Mouse (Mus musculus): Measurements from ENCODE around the gene Atg16l2. TPM values are rescaled to one million over a fixed set of nuclear protein-coding genes. Genes with fewer than 3 reads are reported as not detected.

Gene Atg16l2
- total and polyA plus RNA-seq, 3 experiments: 7.9 to 8.8 TPM; not detected in 1

DNA sequence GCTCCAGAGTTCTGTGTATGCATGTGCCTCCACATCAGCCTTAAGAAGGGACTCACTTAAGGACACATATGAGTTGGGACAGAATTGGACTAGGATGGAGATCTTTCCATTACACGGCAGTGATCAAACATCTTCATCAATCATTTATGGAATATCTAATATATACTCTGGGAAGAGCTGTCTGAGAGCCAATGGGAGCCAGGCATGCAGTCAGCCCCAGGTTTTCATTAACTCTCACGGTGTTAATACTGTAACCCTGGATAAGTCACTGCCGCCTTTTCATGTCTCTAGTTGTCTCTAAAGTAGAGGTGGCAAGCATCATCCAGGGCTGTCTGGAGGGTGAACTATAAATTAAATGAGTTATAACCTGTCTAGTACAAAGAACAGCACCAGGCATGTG lies 11.0 kb upstream of the Atg16l2 start:
- H3K27me3 ChIP-seq (ENCODE audit: control insufficient read depth in 1 of 2, insufficient read depth in 2 of 2, low read length in 2 of 2): no peaks in the 10 kb centered on the region
- peaks cover 11 to 23% of the 10 kb centered on the region in 2 experiments for H3K4me1 ChIP-seq (ENCODE audit: control insufficient read depth in 1 of 2, insufficient read depth in 2 of 2, low read length in 2 of 2)

DNA sequence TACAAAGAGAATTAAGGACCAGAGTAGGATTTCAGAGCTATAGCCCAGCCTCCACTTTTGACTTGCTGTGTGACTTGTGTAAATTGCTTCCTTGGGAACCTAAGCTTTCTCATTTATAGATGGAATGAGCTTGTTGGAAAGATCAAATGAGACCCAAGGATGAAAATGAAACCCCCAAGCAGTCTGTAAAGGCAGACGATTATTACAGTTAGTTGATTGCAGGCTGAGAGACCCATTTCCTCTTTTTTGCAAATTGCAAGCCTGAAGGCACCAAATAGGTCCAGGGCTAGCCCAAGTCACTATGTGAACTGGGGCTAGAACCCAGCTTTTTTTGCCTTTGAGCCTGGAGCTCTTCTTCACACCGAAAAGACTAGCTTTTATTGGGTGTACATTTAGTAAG lies 9.0 kb upstream of the Atg16l2 start:
- H3K9me3 ChIP-seq (replicated peaks; ENCODE audit: insufficient read depth, low read length): no peaks in the 10 kb centered on the region
- TF ChIP-seq TBP (IDR thresholded peaks at IDR 0.05; ENCODE audit: low read depth, low read length) (0 out of 2 replicates have a peak, but pooled peaks have one; percentile 38), SMC3 (IDR thresholded peaks at IDR 0.05; ENCODE audit: low read depth, low read length) (no peak), USF2 (IDR thresholded peaks at IDR 0.05; ENCODE audit: borderline replicate concordance in 1 of 2, insufficient read depth in 1 of 2, low read depth in 1 of 2, low read length in 2 of 2) (no peak), MAZ (IDR thresholded peaks at IDR 0.05; ENCODE audit: low read depth, low read length) (no peak), ETS1 (IDR thresholded peaks at IDR 0.05; ENCODE audit: low read depth, low read length) (no peak), CHD2 (IDR thresholded peaks at IDR 0.05; ENCODE audit: low read length) (no peak), CHD1 (IDR thresholded peaks at IDR 0.05; ENCODE audit: low read depth, low read length) (peak; percentile 62; the same call in 1 of the 2 replicates), UBTF (IDR thresholded peaks at IDR 0.05; ENCODE audit: borderline replicate concordance, insufficient read depth, low read depth, low read length) (no peak), EP300 (IDR thresholded peaks at IDR 0.05; ENCODE audit: low read depth in 1 of 2, low read length in 2 of 2) (peak in 1 of 2 experiments; percentile 8; a peak in 1 of 4 replicates)
- H3K9ac ChIP-seq (ENCODE audit: control insufficient read depth, low read depth, low read length, poor library complexity, severe bottlenecking): peak overlapping the region; percentile 60
- H3K4me1 ChIP-seq (ENCODE audit: control insufficient read depth in 1 of 2, insufficient read depth in 2 of 2, low read length in 2 of 2): peaks cover 6% of the 10 kb centered on the region in 2 experiments
- H3K36me3 ChIP-seq (ENCODE audit: control insufficient read depth in 1 of 2, insufficient read depth in 2 of 2, low read length in 2 of 2): peaks cover 0 to 3% of the 10 kb centered on the region in 2 experiments; a peak in 1 of 4 replicates
- no peaks in the 10 kb centered on the region for H3K79me2 ChIP-seq (ENCODE audit: control insufficient read depth, insufficient read depth, low read length, poor library complexity)
- peak; percentile 77 for DNase-seq (ENCODE audit: low read depth, low spot score)
- peak overlapping the region; percentile 49 to 64 for H3K4me3 ChIP-seq (ENCODE audit: control insufficient read depth in 1 of 2, insufficient read depth in 1 of 2, low read depth in 2 of 2, low read length in 2 of 2)
- H3K27ac ChIP-seq (ENCODE audit: control insufficient read depth, low read depth, low read length): peak overlapping the region; percentile 84
- H3K27me3 ChIP-seq (ENCODE audit: control insufficient read depth in 1 of 2, insufficient read depth in 2 of 2, low read length in 2 of 2): no peaks in the 10 kb centered on the region

More for the DNA sequence above, 11.0 kb upstream of the Atg16l2 start:
- no peak for DNase-seq (ENCODE audit: low read depth, low spot score)
- TF ChIP-seq USF1 (IDR thresholded peaks at IDR 0.05; ENCODE audit: low read depth, low read length) (no peak), CTCF (IDR thresholded peaks at IDR 0.05 in 2 of 3, conservative IDR thresholded peaks at IDR 0.05 in 1 of 3; ENCODE audit: control insufficient read depth in 1 of 3, insufficient read depth in 1 of 3, low read depth in 2 of 3, low read length in 3 of 3, poor library complexity in 1 of 3, severe bottlenecking in 1 of 3) (no peak)
- H3K9me3 ChIP-seq (replicated peaks; ENCODE audit: insufficient read depth, low read length): no peaks in the 10 kb centered on the region
- no peak overlapping the region for H3K9ac ChIP-seq (ENCODE audit: control insufficient read depth, low read depth, low read length, poor library complexity, severe bottlenecking)
- H3K27ac ChIP-seq (ENCODE audit: control insufficient read depth, low read depth, low read length): no peak overlapping the region
- H3K36me3 ChIP-seq (ENCODE audit: control insufficient read depth in 1 of 2, insufficient read depth in 2 of 2, low read length in 2 of 2): peaks cover 0 to 13% of the 10 kb centered on the region in 2 experiments; a peak in 2 of 4 replicates
- H3K4me3 ChIP-seq (ENCODE audit: control insufficient read depth in 1 of 2, insufficient read depth in 1 of 2, low read depth in 2 of 2, low read length in 2 of 2): no peak overlapping the region
- H3K79me2 ChIP-seq (ENCODE audit: control insufficient read depth, insufficient read depth, low read length, poor library complexity): no peaks in the 10 kb centered on the region

DNA sequence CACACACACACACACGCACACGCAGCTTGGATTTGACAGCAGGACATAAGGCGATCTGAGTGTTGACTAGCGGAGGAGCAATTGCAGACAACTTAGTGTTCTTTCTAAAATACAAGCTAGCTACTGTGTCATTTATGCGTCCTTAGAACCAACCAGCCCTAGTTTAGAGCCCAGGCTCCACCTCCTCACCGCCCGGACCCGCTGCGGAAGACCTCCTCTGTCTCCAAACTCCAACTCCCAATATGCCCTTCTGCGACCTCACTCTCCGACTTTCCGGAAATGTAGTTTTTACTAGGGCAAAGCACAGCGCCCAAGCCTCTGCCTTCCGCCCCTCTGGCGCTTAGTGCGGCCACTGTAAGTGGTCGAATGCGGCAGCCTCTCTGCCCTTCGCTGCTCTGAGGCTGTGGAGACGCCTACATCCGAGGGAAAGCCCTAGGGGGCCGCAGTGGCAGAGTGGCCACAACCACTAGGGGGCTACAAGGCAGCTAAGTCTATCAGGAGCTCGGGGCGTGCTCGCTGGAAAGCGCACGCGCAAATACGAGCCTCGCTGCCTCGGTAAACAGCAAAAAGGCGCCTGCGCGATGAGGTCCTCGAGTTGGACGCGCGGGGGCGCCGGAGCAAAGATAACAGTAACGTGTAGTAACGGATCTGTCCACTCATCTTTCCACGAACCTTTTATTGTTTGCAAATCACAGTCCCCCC lies 8.4 kb upstream of the Atg16l2 start:
- H3K9ac ChIP-seq (ENCODE audit: control insufficient read depth, low read depth, low read length, poor library complexity, severe bottlenecking): peak overlapping the region; percentile 77
- H3K36me3 ChIP-seq (ENCODE audit: control insufficient read depth in 1 of 2, insufficient read depth in 2 of 2, low read length in 2 of 2): peaks cover 0 to 3% of the 10 kb centered on the region in 2 experiments; a peak in 1 of 4 replicates
- peak overlapping the region; percentile 58 to 70 for H3K4me3 ChIP-seq (ENCODE audit: control insufficient read depth in 1 of 2, insufficient read depth in 1 of 2, low read depth in 2 of 2, low read length in 2 of 2)
- DNase-seq (ENCODE audit: low read depth, low spot score): peak; percentile 99
- H3K27ac ChIP-seq (ENCODE audit: control insufficient read depth, low read depth, low read length): peak overlapping the region; percentile 84
- H3K4me1 ChIP-seq (ENCODE audit: control insufficient read depth in 1 of 2, insufficient read depth in 2 of 2, low read length in 2 of 2): peaks cover 6% of the 10 kb centered on the region in 2 experiments
- H3K27me3 ChIP-seq (ENCODE audit: control insufficient read depth in 1 of 2, insufficient read depth in 2 of 2, low read length in 2 of 2): no peaks in the 10 kb centered on the region
- no peaks in the 10 kb centered on the region for H3K9me3 ChIP-seq (replicated peaks; ENCODE audit: insufficient read depth, low read length)
- H3K79me2 ChIP-seq (ENCODE audit: control insufficient read depth, insufficient read depth, low read length, poor library complexity): no peaks in the 10 kb centered on the region
- TF ChIP-seq ZMIZ1 (IDR thresholded peaks at IDR 0.05; ENCODE audit: low read depth, low read length) (peak; percentile 73), UBTF (IDR thresholded peaks at IDR 0.05; ENCODE audit: borderline replicate concordance, insufficient read depth, low read depth, low read length) (no peak), MAFK (IDR thresholded peaks at IDR 0.05; ENCODE audit: borderline replicate concordance, low read depth, low read length) (peak; percentile 31; the same call in 1 of the 2 replicates), KAT2A (conservative IDR thresholded peaks at IDR 0.05; ENCODE audit: low read depth, low read length) (peak; percentile 67), E2F4 (IDR thresholded peaks at IDR 0.05; ENCODE audit: borderline replicate concordance, low read depth, low read length) (no peak), CTCF (IDR thresholded peaks at IDR 0.05 in 2 of 3, conservative IDR thresholded peaks at IDR 0.05 in 1 of 3; ENCODE audit: control insufficient read depth in 1 of 3, insufficient read depth in 1 of 3, low read depth in 2 of 3, low read length in 3 of 3, poor library complexity in 1 of 3, severe bottlenecking in 1 of 3) (peak; percentile 64 to 81 (median 75)), ETS1 (IDR thresholded peaks at IDR 0.05; ENCODE audit: low read depth, low read length) (peak; percentile 3; the same call in 1 of the 2 replicates), ZKSCAN1 (IDR thresholded peaks at IDR 0.05; ENCODE audit: low read depth, low read length) (0 out of 2 replicates have a peak, but pooled peaks have one; percentile 9), ZC3H11A (IDR thresholded peaks at IDR 0.05; ENCODE audit: low read depth, low read length) (peak; percentile 39; the same call in 1 of the 2 replicates), EP300 (IDR thresholded peaks at IDR 0.05; ENCODE audit: low read depth in 1 of 2, low read length in 2 of 2) (peak in 1 of 2 experiments; percentile 58; a peak in 1 of 4 replicates), JUND (IDR thresholded peaks at IDR 0.05; ENCODE audit: low read depth, low read length) (no peak), GABPA (IDR thresholded peaks at IDR 0.05; ENCODE audit: low read depth, low read length) (no peak), TCF12 (IDR thresholded peaks at IDR 0.05; ENCODE audit: low read depth, low read length) (peak; percentile 40; the same call in 1 of the 2 replicates), NELFE (IDR thresholded peaks at IDR 0.05; ENCODE audit: low read depth, low read length) (peak; percentile 76), TAL1 (IDR thresholded peaks at IDR 0.05; ENCODE audit: low read length) (no peak)
